Mouse (Mus musculus) bone marrow, adult 2 months (tissue): ENCODE data around the gene Trir. TPM values are rescaled to one million over a fixed set of nuclear protein-coding genes. Genes with fewer than 3 reads are reported as not detected.

Source experiments
- H3K27ac ChIP-seq: fragments of 200-500 bp; 2 replicates; pipeline ENCODE4 v1.5.1; 2012; ENCODE audit warnings: low read depth, mild to moderate bottlenecking, control low read depth, inconsistent platforms, low read length; ENCODE audit not compliant: control insufficient read depth, poor library complexity, insufficient read depth
- H3K4me1 ChIP-seq: fragments of 200-500 bp; 2 replicates; pipeline ENCODE4 v1.6.1; 2011; ENCODE audit warnings: low read length; ENCODE audit not compliant: control insufficient read depth, insufficient read depth
- H3K4me3 ChIP-seq: fragments of 200-500 bp; replicated peaks from 2 replicates; pipeline ENCODE3; 2011; ENCODE audit warnings: mild to moderate bottlenecking, low read depth, low read length, control low read depth; ENCODE audit not compliant: control insufficient read depth
- CTCF ChIP-seq: fragments of 200-500 bp; IDR thresholded peaks from 2 replicates; pipeline ENCODE4 v1.5.1; 2011; ENCODE audit warnings: low read length, control low read depth; ENCODE audit not compliant: control insufficient read depth, insufficient read depth
- POLR2A ChIP-seq: fragments of 200-500 bp; IDR thresholded peaks from 2 replicates; pipeline ENCODE4 v1.6.1; 2011; ENCODE audit warnings: low read depth, mild to moderate bottlenecking, control low read depth, low read length, borderline replicate concordance; ENCODE audit not compliant: control insufficient read depth
- WGBS: fragments of 180-500 bp; shearing (Covaris S2); methylation state at CpG from one replicate; pipeline ENCODE4 v1.1.7; 2018; 5-methylcytosine and 5-hydroxymethylcytosine counted together
- polyA plus RNA-seq: library from polyadenylated mRNA; stranded (reverse); fragments of >200 nt; gene quantifications from 2 replicates; pipeline ENCODE4 v1.2.4, GENCODE M21; 2011; ENCODE audit warnings: low replicate concordance; ENCODE audit not compliant: missing spikeins, insufficient read depth, insufficient read length

Trir gene
- polyA plus RNA-seq, 1 experiment, result 300 TPM

GRCm38 (mm10) chr8:84989311-84989731 lies 37.3 kb upstream of the Trir start:
- H3K4me3 ChIP-seq, result no peak overlapping the region
- peak overlapping the region; percentile 12; the same call in 1 of the 2 replicates for H3K27ac ChIP-seq
- peaks cover 4% of the 10 kb centered on the region for H3K4me1 ChIP-seq
- 25% methylated on average over 15 of the region's 15 CpGs for WGBS
- TF ChIP-seq CTCF, result no peak
- TF ChIP-seq POLR2A, result no peak

- WGBS, result under 1% methylated on average over 15 of the region's 15 CpGs
- TF ChIP-seq POLR2A (peak; percentile 26; the same call in 1 of the 2 replicates), CTCF (peak; percentile 93)
- H3K27ac ChIP-seq, result peak overlapping the region; percentile 46; the same call in 1 of the 2 replicates
- H3K4me1 ChIP-seq, result peaks cover 4% of the 10 kb centered on the region
- H3K4me3 ChIP-seq, result peak overlapping the region; percentile 25
These were observed 36.8 kb upstream of the Trir start for GRCm38 (mm10) chr8:84989810-84990209.

DNA sequence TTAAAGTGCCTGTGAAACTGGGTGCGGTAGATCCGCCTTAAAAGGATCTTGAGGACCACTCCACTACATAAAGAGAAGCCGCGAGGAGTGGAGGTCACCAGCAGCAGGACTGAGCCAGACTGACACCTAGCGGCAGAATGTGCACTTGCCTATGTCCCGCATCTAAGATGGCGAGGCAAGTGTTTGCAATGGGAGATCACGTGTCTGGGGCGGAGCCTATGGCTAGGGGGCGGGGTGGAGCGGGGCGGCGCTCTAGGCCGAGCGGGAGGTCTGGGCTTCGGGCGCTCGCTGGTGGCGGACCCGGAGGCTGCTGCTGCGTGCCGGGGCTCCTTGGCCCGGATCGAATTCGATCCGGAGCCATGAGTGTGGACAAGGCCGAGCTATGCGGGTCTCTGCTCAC lies 36.3 kb upstream of the Trir start, which contains the start of gene Hook2:
Hook2 (plus strand) TSS at position 255 of the 400 bp plus-strand sequence.
- TF ChIP-seq POLR2A, result peak; percentile 61; the same call in 1 of the 2 replicates
- peak; percentile 99 for TF ChIP-seq CTCF
- peak within 1 kb of the TSS; percentile 61 for H3K4me3 ChIP-seq
- WGBS, result under 1% methylated on average over 28 of the region's 28 CpGs
- peak within 1 kb of the TSS; percentile 46 for H3K27ac ChIP-seq
- H3K4me1 ChIP-seq, result peaks cover 4% of the 10 kb centered on the region

DNA sequence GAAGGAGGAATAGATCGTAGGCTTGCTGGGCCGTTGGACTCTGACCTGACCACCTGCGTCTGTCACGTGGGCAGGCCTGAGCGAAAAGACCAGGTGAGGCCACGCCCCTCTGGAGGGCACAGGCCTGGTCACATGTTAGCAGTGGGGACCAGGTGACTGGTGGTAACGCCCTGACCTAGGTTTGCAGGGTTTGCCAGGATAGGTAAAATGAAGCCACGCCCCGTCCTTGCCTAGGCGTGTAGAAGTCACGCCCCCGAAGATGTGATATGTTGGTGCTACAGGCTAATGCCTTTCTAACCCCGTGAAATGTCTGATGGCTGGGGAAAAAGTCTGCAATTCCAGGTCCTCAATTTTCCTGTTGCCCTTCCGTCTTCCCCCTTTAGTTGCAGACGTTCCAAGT lies 35.8 kb upstream of the Trir start:
- Histone ChIP-seq H3K4me1 (peaks cover 4% of the 10 kb centered on the region), H3K27ac (peak overlapping the region; percentile 5; the same call in 1 of the 2 replicates)

GRCm38 (mm10) chr8:84994375-84994774 lies 32.2 kb upstream of the Trir start:
- H3K4me3 ChIP-seq, result no peak overlapping the region
- 91% methylated on average over 9 of the region's 9 CpGs for WGBS
- TF ChIP-seq POLR2A (no peak), CTCF (no peak)
- no peak overlapping the region for H3K27ac ChIP-seq
- H3K4me1 ChIP-seq, result peaks cover 4% of the 10 kb centered on the region

More for the DNA sequence above, 35.8 kb upstream of the Trir start:
- peak; percentile 5; the same call in 1 of the 2 replicates for TF ChIP-seq POLR2A
- TF ChIP-seq CTCF, result no peak
- 4% methylated on average over 15 of the region's 15 CpGs for WGBS
- H3K4me3 ChIP-seq, result peak overlapping the region; percentile 61

GRCm38 (mm10) chr8:84995680-84996079 lies 30.9 kb upstream of the Trir start:
- Histone ChIP-seq H3K4me3 (no peak overlapping the region), H3K27ac (no peak overlapping the region), H3K4me1 (peaks cover 3% of the 10 kb centered on the region)
- 87% methylated on average over 25 of the region's 25 CpGs for WGBS
- TF ChIP-seq CTCF (no peak), POLR2A (no peak)

- 86% methylated on average over 5 of the region's 5 CpGs for WGBS
- H3K4me1 ChIP-seq, result peaks cover 1% of the 10 kb centered on the region
- no peak overlapping the region for H3K27ac ChIP-seq
- TF ChIP-seq CTCF (no peak), POLR2A (no peak)
- no peak overlapping the region for H3K4me3 ChIP-seq
These were observed 29.6 kb upstream of the Trir start for GRCm38 (mm10) chr8:84996978-84997377.

- peaks cover 1% of the 10 kb centered on the region for H3K4me1 ChIP-seq
- no peak overlapping the region for H3K4me3 ChIP-seq
- WGBS, result 4% methylated on average over 19 of the region's 19 CpGs
- no peak overlapping the region for H3K27ac ChIP-seq
- peak; percentile 99 for TF ChIP-seq CTCF
- peak; percentile 38; the same call in 1 of the 2 replicates for TF ChIP-seq POLR2A
These were observed 28.9 kb upstream of the Trir start for GRCm38 (mm10) chr8:84997649-84998295.

GRCm38 (mm10) chr8:85007686-85008085 lies 18.9 kb upstream of the Trir start:
- WGBS, result 34% methylated on average over 25 of the region's 25 CpGs
- H3K4me3 ChIP-seq, result no peak overlapping the region
- H3K4me1 ChIP-seq, result no peaks in the 10 kb centered on the region; the same call in 1 of the 2 replicates
- H3K27ac ChIP-seq, result no peak overlapping the region; the same call in 1 of the 2 replicates
- no peak for TF ChIP-seq POLR2A
- TF ChIP-seq CTCF, result peak; percentile 48; the same call in 1 of the 2 replicates
